Mouse (Mus musculus) cerebellum, adult 2 months (tissue): ENCODE measurements around the gene Chrnb4.

Experiments used
- CTCF ChIP-seq: fragments of 200-500 bp; IDR thresholded peaks from 2 replicates; pipeline ENCODE4 v1.5.1; 2011; ENCODE audit warnings: low read depth, mild to moderate bottlenecking, control low read depth, low read length, moderate library complexity, borderline replicate concordance; ENCODE audit not compliant: insufficient read depth
- POLR2A ChIP-seq: fragments of 200-500 bp; IDR thresholded peaks from 2 replicates; pipeline ENCODE4 v1.6.1; 2011; ENCODE audit warnings: low read length, control low read depth, borderline replicate concordance; ENCODE audit not compliant: insufficient read depth

DNA sequence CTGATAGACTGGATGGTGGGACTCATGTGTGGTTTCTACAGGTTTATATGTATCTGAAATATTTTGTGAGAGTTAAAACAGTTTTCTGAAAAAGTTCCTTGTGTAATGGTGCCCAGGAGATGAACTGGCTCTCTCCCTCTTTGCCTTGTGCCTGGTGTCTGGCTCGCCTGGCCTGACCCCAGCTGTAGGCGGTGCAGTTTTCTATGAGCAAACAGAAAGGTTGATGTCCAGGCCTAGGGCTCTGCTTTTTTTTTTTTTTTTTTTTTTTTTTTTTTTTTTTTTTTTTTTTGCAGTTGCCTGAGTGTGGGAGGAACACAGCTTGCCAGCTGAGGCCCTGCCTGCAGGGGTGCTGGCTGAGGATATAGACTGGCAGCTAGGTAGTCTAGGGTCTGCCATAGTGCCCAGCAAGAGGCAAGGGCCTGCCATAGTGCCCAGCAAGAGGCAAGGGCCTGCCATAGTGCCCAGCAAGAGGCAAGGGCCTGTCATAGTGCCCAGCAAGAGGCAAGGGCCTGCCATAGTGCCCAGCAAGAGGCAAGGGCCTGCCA lies 6.9 kb upstream of the Chrnb4 start:
- TF ChIP-seq POLR2A (no peak), CTCF (no peak)
